Mouse (Mus musculus): ENCODE results near the gene Cbx2.
A peak's percentile ranks its signal among the peaks of the same experiment; 100 is the strongest.

Cbx2 gene

DNA sequence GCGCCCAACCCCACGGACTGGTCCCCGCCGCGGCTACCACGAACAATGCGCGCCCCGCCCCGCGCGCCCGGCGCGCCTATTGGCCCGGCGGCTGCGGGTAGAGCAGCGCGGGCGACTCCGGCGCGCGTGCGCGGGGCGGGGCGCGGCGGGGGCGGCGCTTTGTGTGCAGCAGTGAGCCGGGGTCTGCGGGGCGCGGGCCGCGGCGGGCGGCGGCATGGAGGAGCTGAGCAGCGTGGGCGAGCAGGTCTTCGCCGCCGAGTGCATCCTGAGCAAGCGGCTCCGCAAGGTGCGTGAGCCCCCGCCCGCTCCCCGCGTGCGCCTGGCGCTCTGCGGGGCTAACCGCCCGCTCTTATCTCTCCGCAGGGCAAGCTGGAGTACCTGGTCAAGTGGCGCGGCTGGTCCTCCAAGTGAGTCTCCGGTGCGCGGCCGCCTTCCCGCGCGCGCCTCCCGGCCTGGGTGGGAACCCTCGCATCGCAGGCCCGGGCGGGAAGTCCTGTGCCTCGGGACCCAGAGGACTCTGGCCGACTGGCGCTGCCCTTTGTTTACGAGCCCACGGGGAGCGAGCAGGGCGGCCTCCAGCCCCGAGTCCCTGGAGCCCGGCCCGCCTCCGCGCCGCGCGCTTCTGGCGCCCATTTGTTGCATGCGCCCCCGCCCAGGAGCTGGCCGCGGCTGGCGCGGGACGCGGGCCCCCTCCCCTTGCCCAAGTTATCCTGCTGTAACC is at the start of gene Cbx2:
Gene Cbx2, plus strand, starts transcription at position 68 of the 721 bp plus-strand sequence.
- DNase-seq (ENCODE audit: low spot score): peak; percentile 89

GRCm38 (mm10) chr11:118974340-118974739 is 48.4 kb upstream of the Cbx2 start:
- no peak for DNase-seq (ENCODE audit: low spot score)

DNA sequence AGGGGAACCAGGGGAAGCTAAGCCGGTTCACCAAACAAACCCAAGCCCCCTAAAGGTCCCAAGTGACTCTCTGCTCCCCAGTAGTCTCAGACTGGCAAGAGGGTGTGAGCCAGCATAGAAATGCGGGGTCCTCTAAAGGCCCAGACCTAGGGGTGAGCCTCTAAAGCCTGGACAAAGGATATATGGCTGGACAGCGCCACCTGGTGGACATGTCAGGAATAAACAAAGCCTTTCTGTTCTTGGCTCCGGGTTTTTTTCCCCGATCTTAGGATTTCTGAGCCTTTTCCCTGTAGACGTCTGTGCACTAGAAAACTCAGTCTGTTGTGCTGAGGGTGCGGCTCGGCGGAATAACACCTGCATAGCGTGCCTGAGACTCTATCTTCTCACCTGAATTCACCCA is 47.3 kb upstream of the Cbx2 start:
- peak; percentile 90 for DNase-seq (ENCODE audit: low spot score)

DNA sequence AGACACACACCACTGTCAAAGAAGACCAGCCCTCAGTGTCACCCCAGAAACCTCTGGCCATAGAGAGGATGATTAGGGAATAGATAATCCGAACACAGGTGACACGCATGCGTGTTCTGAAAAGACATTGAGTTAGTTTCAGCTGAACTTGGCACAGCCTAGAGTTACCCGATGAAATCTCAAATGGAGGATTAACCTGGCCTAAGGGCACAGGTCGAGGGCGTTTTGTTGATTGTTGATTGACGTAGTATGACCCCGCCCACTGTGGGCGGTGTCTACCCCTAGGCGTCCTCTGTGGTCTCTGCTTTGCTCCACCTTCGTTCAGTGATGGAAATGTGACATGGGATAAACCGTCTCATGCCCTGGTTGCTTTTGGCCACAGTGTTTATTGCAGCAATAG is 46.8 kb upstream of the Cbx2 start:
- DNase-seq (ENCODE audit: low spot score): peak; percentile 33

DNA sequence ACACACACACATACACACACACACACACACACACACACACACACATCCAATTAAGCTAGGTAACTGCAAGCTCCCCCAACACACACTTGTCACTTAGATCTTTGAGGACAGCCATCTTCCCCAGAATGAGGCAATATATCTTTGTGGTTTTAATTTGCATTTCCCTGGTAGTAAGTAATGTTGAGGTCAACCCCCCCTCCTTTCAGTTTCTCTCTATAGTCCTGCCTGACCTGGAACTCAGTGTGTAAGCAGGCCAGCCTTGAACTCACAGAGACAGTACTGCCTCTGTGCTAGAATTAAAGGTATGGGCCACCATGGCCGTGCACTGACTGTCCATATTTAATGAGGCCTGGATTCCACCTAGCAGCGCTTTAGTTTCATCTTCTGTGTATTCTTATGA is 42.4 kb upstream of the Cbx2 start:
- no peak for DNase-seq (ENCODE audit: low spot score)

DNA sequence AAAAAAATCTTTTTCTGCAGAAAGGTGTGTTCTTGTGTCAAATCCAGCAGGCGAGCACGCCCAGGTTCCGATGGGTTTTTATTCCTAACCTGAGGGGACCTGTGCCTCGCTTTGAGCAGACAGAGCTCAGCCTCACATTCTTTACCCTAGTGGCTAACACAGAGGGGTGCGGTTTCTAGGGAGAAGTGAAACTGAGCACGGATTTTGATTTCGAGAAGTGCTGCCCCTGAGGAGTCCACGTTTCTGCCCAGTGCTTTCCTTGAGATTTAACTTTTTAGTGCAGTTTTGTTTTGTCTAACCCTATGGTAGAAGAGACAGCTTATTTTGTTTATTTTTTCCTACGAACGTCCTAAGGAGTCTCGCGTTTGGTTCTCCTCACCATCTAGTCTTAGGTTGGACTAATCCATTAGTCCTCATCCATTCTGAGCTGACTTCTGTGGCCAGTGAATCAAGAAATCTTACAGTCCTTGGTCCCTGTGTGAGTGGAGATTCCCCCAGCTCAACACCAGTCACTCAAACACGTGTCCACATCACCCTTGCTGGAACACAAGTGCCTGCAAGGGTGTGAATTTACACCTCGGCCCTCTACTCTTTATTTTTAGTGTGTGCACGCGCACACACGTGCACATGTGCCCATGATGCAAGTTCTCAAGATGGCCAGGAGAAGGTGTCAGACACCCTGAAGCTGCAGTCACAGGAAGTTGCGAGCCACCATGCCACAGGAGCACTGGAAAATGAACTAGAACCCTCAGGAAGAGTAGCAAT is 41.6 kb upstream of the Cbx2 start:
- DNase-seq (ENCODE audit: low spot score): no peak

- no peak for DNase-seq (ENCODE audit: low spot score)
These were observed 40.1 kb upstream of the Cbx2 start for GRCm38 (mm10) chr11:118982593-118983113.

DNA sequence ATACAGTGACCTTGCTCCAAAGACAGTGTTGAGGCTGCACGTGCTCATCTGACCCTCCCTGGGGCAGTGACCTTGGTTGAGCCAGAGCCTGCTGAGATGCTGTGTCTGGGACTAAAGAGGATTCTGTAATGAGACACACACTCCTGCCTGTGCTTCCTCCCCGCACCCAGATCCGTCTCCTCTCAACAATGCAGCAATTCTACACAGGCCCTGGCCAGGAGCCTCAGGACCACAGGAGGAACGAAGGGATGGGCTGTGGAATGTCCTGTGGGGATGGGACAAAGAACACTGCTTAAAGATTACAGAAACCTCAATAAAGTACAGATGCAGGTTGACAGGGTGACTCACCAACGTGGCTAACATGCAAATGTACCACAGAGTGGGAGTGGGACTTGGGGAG is 37.2 kb upstream of the Cbx2 start:
- no peak for DNase-seq (ENCODE audit: low spot score)

DNA sequence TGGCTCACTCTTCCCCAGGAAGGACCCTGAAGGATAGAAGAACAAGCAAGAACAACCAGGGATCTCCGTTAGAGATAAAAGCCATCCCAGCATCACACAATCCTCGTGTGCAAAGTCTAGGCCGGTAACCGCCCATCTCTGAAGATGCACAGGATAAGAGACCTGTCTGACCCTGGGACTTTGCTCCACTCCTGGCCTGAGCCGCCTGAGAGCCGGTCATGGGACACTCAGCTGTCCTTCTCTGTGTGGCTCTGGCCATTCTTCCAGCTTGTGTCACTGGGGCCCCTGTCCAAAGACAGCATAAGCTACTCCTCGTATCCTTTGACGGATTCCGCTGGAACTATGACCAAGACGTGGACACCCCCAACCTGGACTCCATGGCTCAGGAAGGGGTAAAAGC is 34.8 kb upstream of the Cbx2 start, which contains the start of gene Enpp7:
Gene Enpp7, plus strand, starts transcription at position 190 of the 400 bp plus-strand sequence.
- no peak for DNase-seq (ENCODE audit: low spot score)

DNA sequence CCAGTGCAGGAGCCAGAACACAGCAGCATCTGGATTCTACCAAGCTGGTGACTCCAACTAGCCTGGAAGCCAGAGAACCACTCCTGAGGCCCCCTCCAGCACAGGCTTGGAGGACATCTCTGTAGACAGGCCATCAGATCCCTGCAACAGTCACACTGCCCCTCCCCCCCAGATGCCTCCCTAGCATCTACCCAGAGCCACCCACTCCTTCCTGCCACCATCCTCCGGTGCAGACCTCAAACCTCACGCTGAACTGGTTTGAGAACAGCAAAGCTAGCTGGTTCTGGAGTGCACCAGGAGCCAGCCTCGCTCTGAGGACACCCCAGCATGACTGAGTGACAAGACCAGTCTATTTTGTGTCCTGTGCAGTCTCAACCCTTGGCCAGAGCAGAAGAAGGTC is 30.0 kb upstream of the Cbx2 start:
- no peak for DNase-seq (ENCODE audit: low spot score)

DNA sequence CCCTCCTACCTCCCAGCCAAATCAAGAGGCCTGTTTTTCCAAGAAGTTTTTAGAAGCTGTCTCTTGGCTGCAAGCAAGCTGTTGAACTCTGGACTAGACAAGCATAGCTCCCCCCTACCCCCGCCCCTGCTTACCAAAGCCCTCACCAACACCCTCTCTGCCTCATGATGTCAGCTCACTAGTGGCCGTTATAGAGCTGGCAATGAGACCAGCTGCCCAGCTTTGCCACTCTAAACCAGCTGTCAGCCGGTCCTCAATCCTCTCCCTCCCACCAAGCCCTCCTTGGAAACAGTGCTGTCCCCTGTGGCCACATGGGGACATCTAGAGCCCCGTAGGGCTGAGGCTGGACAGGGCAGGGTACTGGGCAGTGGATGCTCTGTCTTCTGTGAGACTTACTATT is 27.3 kb upstream of the Cbx2 start:
- no peak for DNase-seq (ENCODE audit: low spot score)

- DNase-seq (ENCODE audit: low spot score): no peak
These were observed 25.6 kb upstream of the Cbx2 start for GRCm38 (mm10) chr11:118997182-118997581.

GRCm38 (mm10) chr11:118998540-118999265 is 24.1 kb upstream of the Cbx2 start:
- peak; percentile 88 for DNase-seq (ENCODE audit: low spot score)

DNA sequence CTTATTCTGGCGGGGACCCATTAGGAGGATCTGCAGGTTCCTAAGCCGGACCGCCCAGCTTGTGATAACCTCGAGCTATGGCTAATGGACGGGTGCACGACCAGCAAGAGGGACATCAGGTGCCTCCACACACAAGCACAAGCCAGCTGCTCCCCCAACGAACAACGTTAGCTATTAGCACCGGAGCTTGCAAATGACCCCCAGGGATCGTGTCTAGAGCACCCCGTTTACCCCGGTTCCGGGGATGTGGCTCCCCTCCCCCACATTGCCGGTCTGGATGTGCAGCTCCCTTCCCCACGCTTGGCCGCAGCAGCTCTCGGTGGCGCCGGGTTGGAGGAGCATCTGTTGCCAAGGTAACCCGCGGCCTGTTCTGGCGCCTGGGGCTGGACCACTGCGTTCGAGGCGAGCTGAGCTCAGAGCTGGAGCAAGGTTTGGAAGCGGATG is 23.4 kb upstream of the Cbx2 start:
- peak; percentile 79 for DNase-seq (ENCODE audit: low spot score)

DNA sequence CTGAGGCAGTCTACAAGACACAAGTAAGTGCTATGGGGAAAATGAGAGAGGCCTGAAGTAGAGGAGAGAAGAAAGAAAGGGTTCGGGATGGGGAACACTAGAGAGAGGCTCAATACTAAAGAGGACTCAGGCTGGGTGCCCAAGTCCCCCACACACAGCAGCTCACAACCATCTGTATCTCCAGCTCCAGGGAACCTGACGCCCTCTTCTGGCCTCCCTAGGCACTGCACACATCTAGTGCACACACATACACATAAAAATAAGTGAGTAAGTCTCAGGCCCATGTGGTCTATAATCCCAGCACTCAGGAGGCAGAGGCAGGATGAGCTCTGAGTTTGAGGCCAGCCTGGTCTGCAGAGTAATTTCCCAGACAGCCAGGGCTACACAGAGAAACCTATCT is 21.9 kb upstream of the Cbx2 start:
- no peak for DNase-seq (ENCODE audit: low spot score)

DNA sequence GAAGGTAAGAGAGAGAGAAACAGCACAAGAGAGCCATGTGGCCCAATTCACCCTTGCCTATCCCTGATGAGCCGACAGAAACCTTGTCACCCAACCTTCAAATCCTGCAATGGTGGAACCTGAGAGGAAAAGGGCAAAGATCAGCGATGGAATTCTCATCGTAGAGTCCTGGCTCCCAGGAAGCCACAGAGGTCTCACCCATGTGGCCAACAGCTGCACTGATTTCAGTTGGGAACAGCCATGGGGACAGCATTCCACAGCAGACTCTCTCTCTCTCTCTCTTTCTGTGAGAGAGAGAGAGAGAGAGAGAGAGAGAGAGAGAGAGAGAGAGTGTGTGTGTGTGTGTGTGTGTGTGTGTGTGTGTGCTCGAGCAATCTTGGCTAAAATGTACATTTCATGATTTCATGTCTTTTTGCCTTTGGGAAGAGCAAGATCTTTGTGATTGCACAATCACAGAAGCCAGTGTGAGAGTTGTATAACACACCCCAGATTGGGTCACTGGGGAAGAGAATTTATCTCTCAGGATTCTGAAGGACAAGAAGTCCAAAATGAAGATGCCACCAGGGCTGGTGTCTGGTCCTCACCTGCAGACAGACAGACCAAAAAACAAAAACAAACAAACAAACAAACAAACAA is 21.2 kb upstream of the Cbx2 start:
- no peak for DNase-seq (ENCODE audit: low spot score)

DNA sequence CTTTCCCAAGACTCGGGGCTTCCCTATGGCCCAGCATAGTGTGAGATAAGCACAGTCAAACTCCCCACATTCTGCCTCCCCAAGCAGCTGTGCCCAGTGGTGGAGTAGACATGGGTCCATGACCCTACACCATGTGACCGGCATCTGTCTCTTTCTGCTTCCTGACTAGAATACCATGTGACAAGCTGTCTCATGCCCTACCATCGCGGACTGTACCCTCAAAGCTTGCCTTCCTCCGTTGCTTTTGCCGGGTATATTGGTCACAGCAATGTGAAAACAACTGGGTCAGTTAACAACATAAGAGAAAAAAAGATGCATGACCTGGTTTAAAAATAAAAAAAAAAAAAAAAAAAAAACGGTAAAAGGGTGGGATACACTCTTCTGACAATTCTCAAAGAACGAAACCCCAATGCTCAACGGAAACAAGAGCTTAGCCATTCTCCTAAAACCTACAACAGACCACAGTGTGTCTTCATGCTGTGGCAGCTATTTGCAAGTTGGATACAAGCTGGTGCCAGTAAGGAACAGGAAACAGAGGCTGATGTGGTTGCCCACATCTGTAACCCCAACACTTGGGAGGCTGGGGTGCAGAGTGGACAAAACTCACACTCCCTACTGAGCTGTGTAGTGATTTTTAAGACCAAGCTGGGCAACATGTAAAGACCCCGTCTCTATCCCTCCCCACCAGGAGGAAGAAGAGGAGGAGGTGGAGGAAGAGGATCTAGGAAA is 17.1 kb upstream of the Cbx2 start:
- DNase-seq (ENCODE audit: low spot score): no peak

- DNase-seq (ENCODE audit: low spot score): no peak
These were observed 16.3 kb upstream of the Cbx2 start for GRCm38 (mm10) chr11:119006462-119006861.

GRCm38 (mm10) chr11:119007461-119008456 is 15.0 kb upstream of the Cbx2 start:
- DNase-seq (ENCODE audit: low spot score): peak; percentile 57

GRCm38 (mm10) chr11:119014455-119014854 is 8.3 kb upstream of the Cbx2 start:
- DNase-seq (ENCODE audit: low spot score): no peak
